Mouse (Mus musculus) cerebellum, adult 9-11 months (tissue): ENCODE results near the gene Ccnd2.

Experiments
- DNase-seq: peaks from one replicate; pipeline ENCODE4 v3.0.0; 2022

Ccnd2 gene

DNA sequence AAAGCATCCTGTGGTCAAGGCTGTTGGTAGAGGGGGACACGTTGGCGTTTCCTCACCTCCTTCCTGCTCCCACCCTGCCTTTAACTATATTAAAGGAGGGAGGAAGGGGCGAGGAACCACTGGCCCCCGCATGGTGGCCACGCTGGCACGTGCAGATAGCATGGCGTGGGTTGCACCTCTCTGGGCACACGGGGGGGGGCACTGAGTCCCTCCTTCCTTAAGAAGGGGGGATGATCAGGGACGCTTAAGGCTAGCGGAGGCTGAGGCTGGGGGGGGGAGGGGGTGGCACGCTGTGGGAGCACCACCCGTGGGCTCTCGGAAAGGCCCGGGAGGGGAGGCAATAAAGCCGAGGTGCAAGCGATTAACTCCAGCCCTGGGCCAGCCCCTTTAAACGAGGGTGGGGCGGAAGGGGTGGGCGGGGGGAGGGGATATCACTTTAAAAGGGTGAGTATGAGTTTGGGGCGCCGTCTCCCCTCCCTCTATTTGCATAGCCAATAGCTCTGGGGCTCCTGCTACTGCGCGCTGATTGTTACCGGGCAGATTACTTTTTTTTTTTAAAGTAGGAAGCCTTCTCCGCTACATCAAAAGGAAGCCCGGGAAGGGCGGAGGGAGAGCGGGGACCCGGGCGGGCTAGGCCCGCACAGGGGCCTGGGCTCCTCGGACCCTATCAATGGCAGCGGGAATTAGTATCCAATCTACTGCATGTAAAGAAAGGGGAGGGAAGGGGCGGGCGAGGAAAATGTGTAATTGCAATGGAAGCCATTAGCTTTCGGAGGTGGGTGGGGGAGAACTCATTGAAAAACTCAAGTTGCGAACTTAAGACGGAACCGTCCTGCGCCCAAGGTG lies at the start of gene Ccnd2:
TSS of gene Ccnd2 (minus strand) at position 88 of the 846 bp plus-strand sequence.
- no peak for DNase-seq

DNA sequence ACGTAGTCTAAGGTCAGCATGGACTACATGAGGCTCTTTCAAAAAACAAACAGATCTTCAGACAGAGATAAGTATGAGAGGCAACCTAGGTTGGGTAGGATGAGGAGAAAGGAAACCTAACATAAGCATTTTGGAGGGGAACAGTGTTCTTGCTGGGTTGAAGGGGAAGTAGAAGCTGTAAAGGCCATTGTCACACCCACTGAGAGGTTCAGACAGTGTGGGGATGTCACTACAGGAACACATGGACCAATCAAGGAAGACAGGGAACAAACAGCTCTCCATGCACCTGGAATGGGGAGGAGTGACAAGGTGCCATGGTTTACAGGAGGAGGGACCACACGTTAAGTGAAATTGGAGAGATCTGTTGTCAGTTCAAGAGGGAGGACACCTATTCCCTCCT lies 45.0 kb upstream of the Ccnd2 start:
- no peak for DNase-seq

DNA sequence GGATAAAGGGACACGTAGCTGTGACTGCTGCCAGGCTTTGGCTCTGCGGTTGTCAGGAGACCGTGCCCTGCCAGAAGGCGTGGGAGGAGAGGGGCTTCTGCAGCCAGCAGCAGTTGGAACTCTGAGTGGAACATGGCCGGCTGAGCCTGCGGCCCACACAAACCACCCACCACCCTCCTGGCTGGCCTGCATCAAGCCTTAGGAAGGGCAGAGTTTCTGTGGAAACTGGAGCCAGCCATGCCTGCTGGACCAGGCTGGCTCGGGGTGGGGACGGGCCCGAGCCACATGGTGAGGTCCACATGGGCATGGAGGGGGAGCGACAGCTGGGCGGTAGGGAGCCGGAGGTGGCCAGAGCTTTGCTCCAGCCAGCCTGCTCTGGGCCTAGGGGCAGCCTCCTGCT lies 29.3 kb upstream of the Ccnd2 start:
- no peak for DNase-seq

DNA sequence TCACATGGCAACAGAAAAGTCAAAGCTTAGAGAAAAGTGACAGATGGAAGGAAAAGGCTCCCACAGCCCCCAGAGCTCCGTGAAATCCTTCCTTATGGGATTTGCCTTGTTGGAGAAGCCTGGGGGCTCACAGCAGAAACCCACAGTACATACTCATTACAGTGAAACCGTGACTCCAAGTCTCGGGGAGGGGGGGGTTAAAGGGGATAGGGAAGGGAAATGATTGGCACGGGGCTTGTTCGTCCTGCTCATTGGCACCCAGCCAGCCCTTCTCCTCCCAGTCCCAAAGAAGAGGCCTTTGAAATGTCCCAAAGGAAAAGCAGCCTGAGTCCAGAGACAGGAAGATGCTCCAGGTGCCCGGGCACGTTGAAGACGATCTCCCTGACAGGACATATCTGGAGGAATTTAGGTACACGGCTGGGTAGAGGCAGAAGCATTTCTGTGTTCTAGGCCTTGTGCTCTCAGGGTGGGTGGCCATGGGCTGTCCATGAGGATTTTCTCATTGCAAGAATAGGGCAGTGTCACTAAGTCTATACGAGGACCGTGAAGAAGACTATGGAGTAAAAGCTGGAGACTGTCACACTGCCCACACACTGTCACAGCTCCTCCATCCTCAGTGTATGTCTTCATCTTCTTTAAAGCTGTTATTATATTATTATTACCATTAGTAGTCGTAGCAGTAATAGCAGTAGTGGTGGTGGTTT lies 27.2 kb upstream of the Ccnd2 start:
- no peak for DNase-seq

DNA sequence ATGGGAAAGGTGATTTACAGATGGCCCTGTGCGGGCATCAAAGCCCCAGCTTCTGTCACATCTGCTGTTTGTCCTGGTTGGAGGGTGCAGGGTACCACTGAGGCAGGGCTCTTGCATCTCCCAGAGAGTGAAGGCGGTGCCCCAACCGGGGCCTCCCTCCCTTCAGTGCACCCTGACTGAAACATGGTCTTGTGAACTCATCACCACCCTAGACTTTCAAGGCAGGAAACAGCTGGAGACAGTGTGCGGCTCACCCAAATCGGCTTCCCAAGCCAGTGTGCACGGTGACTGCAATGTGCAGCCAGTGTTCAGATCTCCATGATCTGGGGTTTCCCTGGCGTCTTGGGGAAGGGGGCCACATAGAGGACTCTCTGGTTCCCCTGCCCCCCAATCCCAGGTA lies 26.0 kb upstream of the Ccnd2 start:
- no peak for DNase-seq

DNA sequence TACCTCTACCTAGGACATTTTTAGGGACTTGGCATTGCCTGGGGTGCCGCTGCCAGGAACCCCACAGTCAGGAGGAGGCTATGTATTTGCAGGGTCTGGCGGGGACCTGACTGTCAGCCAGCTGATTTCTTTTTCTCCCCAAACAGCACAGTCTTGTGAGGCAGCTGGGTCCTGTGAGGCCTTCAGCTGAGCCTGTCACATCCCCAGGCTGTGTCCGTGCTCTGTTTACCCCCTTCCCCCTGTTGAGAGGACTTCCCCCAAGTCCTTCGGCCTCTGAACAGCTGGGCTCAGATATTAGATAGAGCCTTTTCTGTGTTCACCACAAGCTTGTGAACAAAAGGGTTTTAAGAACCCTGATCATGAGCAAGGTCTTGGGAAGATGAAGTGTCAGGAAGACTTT lies 25.4 kb upstream of the Ccnd2 start:
- no peak for DNase-seq

DNA sequence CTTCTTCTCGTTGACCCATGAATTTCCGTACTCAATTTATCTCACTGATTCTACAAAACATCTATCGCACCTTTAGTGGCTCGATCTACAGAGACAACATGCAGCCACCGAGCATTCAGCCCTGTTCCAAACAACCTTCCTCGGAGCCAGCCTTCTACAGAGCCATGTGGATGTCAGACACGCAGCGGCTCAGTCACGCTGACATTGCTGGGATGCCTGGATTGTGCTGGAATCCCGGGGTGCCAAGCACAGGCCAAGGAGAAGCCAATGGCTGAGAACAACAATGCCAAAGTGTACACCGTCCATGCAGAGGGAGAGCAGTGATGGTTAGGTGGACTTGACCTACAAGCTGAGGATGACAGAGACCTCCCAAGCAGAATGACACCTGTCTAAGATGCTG lies 20.5 kb upstream of the Ccnd2 start:
- DNase-seq: no peak

DNA sequence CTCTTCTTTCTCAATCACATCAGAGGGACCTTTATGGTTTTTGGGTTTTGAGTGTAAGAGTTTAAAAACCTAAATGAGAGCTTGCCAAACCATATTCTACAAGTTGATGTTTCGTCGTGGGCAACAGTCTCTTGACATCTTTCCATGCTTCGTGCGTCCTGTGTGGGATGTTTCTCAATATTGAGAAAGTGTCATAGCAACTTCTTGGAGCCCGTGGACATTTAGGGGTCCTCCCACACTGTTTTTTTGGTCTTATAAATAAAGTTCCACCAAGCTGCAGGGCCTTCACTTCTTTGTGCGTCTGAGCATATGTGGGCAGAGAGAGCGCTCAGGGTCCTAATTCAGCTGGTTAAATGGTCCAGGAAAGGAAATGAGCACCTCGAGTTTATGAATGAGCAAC lies 18.7 kb upstream of the Ccnd2 start:
- no peak for DNase-seq

DNA sequence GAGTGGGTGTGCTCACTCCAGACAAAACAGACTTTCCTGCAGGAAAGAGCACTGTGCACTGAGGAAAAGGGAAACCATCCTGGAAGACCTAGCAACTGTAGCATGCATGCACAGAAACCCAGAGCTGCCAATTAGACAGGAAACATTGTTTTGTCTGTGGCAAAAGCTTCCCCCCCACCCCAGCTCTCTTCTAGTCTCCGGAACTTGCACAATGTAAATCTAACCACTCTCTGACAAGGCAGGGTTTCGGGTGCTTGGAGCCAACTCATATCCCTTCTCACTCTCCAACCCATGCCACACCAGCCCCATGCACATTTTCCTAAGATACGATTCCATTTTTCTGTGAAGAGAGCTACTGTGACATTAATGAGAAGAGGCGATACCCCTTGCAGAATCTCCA lies 13.7 kb upstream of the Ccnd2 start:
- no peak for DNase-seq

DNA sequence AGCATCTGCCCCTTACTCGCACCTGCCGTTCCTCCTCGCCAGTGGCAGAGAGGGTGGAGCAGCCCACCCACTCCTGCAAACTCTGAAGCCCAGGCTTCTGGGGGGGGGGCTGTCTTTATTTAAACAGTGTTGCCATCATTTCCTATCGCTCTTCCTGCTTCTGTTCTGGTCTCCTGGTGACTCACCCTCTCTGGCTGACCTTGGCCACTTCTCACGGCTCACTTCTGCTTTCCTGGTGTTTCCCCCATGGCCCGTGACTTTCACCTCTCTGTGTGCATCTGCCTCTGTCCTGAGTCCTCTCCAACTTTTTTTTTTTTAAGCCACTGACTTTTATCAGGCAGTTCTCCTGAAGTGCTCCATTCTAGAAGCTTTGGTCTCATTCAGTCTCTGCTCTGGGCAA lies 10.8 kb upstream of the Ccnd2 start:
- no peak for DNase-seq

DNA sequence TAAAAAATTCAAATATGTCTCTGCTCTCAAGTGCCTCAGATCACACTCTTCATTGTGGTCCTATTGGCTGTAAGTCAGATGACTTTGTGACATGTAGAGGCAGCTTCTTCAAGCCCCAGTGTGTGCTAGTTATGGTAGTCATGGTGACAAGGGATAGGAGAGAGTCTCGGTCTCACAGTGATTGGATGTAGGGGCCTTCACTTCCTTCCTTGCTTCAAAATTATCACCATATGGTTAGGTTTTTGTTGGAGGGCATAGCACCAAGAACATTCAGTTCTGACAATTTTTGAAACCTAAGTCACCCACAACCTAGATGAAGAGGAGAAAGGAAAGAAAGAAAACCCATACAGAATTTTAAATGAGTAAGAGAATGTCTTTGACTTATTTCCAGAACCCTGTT lies 5.3 kb upstream of the Ccnd2 start:
- no peak for DNase-seq

DNA sequence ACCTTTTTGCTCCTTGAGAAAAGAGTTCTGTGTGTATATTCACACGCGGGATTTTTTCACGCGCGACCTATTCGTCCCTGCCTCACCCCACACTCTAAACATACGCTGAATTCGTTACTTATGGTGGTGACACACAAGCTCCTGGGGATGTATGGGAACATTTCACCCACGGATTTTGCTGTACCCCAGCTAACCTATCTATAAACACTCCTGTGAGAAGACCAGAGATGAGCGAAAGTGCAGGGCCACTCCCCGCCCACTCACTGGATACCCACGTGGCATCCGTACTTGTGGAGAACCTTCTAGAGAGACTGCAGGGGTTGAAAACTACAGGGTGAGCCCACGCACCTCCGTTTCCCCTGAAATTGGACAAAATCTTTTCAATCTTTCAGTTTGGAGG lies 3.5 kb upstream of the Ccnd2 start:
- no peak for DNase-seq

DNA sequence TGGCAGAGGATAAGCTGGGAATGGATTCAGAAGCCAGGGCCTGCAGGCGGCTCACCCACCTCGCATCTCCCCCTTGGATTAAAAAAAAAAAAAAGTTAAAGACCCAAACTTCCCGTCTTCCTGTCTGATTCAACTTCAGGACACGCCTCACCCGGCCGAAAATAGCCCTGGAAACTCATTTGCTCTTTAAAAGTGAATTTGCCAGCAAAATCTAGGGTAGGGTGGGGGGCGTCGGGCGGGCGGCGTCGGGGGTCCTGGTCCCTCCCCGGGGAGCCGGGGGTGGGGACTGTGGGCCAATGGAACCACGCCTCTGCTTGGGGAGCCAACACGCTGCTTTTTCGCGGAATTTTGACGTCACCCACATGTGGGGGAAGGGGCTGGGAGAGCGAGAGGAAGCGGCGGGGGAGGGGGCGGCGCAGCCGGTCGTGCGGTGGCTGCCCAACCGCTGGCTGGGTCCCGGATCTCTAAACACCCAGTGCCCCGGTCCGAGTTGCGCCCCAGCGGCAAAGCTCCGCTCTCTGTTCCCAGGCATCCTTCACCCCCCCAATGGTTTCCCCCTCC lies 2.8 kb upstream of the Ccnd2 start:
- DNase-seq: no peak

DNA sequence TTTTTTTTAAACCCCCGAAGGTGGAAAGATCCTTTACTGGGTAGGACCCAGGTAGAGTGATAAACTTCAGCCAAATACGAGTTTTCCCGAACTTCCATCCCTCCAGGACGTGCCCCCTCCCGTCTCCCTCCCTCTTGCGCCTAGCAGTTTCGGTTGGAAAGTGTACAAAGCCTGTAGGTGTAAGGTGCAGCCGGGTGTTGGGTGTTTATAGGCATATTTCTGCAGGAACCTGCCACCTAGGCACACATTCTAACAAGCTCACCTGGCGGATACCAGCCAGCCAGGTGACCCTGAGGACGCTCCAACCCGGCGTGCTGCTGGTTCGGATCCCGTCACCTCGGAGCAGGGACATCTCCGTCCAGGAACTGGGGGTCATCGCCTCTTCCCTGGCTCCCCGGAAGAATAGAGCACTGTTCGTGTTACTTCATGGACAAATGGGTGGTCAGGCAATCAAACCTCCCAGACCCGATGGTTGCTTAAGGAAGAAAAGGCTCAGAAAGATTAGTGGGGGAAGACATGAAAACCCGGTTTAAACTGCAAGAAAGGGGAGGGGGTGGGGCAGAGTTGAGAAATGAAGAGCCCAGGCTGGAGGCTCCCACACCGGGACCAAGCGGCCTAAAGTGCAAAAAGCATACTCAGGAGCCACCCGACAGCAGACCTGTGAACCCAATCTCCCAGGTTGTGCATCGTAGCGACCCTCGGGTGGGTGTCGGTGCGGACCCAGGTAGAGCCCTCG lies 2.1 kb upstream of the Ccnd2 start:
- DNase-seq: no peak

DNA sequence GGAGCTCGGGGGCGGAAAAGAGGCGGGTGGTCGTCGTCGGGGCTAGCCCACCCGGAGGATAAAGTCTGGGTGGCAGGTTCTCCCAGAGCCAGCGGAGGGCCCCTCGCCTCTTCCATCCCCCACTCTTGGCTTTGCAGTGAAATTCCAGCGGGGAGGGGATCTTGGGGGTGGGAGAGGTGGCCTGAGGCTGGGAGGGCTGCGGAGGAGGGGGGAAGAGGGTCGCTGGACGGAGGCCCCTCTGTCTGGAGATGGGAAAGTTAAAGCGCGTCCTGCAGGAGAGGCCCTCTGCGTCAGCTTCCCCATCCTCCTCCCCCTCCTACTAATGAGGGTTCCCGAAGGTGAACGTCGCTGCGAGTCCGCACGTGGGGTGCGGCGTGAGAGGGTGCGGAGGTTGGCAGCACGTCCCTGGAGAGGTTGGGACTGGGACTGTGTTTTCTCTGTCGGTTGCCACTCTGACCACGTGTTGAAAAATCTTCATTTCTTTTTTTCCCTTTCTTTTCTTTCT lies 1.4 kb upstream of the Ccnd2 start:
- DNase-seq: no peak

DNA sequence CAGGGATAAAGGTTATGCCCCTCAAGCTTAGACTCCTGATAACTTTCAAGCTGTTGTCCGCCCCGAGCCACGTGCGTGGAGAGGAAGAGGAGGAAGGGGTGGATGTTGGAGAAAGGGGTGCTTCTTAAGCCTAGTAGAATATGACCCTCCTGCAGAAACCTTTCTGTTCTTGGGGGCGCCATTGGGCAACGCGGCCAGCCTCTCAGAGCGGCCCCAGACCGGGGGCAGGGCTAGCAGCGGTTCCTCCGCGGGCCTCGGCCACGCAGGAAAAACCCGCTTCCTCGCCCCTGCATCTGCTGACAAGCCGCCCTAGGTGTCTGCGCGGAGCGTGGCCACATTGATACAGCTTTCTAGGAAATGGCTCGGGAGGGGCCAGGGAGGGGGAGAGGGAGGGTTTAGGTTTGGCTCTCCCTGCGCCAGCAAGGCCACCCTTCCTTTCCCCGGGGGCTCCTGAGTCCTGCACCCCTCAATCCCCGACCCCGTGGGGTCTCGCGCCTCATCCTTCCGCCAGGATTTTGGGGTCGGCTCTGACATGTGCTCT lies 358 bp downstream of the Ccnd2 start:
- DNase-seq: no peak

DNA sequence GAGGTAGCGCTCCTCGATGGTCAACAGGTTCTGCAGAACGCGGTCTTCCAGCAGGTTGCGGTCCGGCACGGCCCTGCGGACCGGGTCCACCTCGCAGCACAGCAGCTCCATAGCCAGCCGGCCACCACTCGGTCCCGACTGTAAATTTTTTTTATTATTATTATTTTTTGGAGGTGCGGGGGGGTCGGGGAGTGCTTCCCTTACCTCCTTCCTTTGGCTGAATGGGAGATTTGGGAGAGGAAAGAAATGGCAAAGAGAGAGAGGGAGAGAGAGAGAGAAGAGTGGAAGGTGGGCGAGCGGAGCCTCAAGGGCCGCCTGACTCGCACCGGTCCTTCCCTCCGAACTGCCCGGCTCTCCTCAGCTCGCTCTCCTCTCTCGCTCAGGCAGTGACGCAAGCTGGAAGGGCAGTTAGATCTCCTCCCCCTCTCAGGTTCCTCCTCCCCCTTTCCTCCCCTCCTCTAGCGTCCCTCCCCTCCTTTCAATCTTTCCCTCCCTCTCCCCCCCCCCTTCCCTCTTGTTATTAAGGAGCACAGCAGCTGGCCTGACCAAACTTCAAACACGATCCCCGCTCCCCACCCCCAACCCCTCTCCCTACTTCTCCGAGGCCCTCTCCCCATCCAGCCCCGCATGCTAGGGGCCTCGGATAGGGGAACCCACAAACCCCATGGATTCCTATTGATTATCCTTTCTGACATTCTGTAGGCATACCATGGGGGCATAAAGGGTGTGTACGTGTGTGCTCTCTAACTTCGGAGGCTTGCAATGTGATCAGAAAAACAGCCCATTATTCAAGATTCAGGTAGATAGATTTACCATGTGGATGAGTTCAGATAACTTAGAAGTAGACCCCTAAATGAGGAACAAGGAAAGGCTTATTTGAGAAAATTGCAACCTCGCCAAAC lies 1.1 kb downstream of the Ccnd2 start:
- no peak for DNase-seq

DNA sequence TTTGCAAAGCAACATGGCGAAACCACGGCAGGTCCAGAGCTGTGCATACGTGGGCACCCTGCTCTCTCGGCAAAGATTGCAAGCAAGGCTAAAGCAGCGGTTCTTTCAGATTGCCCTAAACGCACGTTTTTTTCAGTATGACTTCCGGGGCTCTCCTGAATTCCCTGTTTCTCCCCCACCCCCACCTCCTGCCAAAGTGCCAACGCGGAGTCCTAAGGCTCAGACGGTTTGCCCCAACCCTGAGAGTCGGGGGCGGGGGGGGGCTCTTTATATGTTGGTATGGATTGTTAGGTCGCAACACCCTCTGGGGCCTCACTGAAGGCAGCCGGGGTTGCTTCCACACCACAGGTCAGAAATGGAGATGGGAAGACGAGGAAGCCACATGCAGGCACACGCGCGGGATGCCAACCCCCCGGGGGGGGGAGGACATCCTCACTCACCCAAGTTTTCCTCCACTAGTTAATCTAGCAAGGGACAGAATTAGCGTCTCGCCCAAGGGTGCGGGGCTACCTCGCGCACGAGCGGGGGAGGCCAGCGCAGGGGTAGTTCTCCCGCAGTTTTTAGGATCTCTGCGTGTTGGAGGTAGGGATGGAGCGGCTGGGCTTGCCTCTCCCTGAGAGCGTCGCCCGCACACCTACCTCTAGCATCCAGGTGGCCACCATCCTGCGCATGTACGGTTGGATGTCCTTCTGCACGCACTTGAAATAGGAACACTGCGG lies 1.9 kb downstream of the Ccnd2 start:
- DNase-seq: no peak

DNA sequence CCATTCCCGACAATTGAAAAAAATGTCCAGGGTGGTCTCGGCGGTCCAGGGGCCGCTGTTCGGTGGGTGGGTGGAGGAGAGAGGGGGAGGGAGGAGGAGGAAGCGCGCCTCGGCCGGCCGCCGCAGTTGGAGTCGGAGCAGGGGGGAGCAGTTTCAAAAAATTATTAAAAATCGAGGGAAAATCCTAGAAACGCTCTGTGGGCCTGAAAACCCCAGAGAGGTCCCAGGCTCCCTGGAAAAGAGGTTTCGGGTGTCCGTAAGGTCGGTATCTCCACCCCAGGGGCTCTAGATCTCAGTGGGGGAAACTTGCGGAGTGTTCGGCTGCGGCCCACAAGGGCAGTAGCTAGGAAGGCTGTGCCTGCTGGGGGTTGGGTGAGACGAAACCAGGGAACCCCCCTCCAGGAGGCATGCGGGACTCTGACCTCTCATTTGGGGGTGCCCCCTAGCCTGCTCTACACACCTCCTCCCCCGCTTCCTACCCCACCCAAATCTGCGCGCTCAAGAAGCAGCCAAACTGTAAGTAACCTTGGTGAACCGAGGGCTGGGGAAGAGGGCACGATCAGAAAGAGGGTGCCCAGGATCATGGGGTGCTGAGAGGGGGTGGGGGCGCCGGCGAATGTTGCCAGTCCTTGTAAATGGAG lies 2.6 kb downstream of the Ccnd2 start:
- no peak for DNase-seq

DNA sequence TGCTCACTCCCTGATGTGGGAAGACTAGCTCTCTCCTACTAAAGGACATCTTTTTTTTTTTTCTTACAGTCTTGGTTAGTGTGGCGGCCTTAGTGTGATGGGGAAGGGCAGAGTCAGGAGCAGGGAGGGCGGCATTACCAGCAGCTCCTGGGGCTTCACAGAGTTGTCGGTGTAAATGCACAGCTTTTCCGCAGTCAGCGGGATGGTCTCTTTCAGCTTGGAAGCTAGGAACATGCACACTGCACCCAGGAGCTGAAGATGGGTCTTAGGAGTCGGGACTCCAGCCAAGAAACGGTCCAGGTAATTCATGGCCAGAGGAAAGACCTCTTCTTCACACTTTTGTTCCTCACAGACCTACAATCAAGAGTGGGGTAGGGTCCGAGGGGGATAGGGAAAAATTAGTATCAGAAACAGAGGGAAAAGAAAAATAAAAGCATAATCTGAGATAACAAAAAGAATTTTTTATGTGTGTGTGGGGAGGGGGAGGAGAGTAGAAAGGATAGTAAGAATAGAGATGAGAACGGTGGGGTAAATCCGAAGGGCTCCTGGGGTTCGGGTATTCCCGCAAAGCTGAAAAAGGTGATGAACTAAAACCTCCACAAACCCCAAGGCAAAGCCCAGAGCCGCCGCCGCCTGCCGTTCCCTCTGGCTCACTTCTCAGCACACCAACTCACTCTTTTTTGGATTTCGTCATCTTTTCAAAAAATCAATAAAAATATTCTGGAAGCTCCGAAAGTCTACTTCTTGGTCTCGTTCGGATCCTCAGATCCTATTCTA lies 3.3 kb downstream of the Ccnd2 start:
- no peak for DNase-seq
